Mouse (Mus musculus): ENCODE results near the gene Rbms1.

DNA sequence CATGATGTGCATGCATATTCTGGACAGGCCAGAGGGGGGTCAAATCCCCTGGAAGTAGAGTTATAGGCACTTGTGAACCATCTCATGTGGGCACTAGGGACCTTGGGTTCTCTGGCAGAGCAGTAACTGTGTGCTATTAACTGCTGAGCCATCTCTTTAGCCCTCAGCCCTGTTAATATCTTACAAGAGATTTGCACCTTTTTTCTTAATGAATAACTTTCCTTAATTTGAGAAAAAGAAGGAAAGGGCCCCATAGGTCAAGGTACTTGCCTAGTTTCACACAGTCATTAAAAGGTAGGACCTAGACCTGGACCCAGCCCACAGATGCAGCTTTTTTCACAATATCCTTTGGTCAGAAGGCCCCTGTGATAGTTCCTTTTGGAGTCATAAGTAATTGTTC lies 246.4 kb downstream of the Rbms1 start:
- TF ChIP-seq CTCF (IDR thresholded peaks at IDR 0.05; ENCODE audit: extremely low read depth, insufficient read depth, insufficient read length, insufficient replicate concordance), result no peak
- TF ChIP-seq POLR2A (IDR thresholded peaks at IDR 0.05; ENCODE audit: low read depth, low read length), result no peak
